Mouse (Mus musculus) stomach, postnatal 0 days (tissue): ENCODE measurements around the gene Dnajc8.

Experiments
- CTCF ChIP-seq: IDR thresholded peaks from 2 replicates; pipeline ENCODE4 v1.5.1; 2016; ENCODE audit warnings: antibody characterized with exemption, low read depth, mild to moderate bottlenecking, moderate library complexity
- EP300 ChIP-seq: optimal IDR thresholded peaks from 2 replicates; pipeline ENCODE3; 2016; ENCODE audit warnings: antibody characterized with exemption

- TF ChIP-seq EP300 (no peak), CTCF (no peak)
Observed at GRCm38 (mm10) chr4:132600465-132600864, 65.1 kb downstream of the Dnajc8 start.
